Mouse (Mus musculus) CH12.LX (cell line): ENCODE results near the gene Sgip1. TPM values are rescaled to one million over a fixed set of nuclear protein-coding genes. Genes with fewer than 3 reads are reported as not detected.

Experiments used
- DNase-seq: peaks from one replicate; pipeline ENCODE4 v3.0.0-alpha.2; 2013; ENCODE audit errors: extremely low read depth
- H3K27ac ChIP-seq: 2 replicates; pipeline ENCODE4 v1.5.1; 2012; ENCODE audit warnings: low read depth, mild to moderate bottlenecking, control low read depth, moderate library complexity; ENCODE audit not compliant: insufficient read depth
- H3K27me3 ChIP-seq: replicated peaks from 2 replicates; pipeline ENCODE3; 2012; ENCODE audit warnings: inconsistent platforms
- H3K36me3 ChIP-seq, 2 experiments: replicated peaks in 1 of 2; 2 replicates each; pipeline versions ENCODE3 to v1.6.1; 2012; ENCODE audit warnings: inconsistent platforms in 1 of 2, low read length in 1 of 2, mild to moderate bottlenecking in 1 of 2, mixed read lengths in 1 of 2, moderate library complexity in 1 of 2; ENCODE audit not compliant: control insufficient read depth in 1 of 2, insufficient read depth in 1 of 2
- H3K4me1 ChIP-seq, 2 experiments: 2 replicates each; pipeline ENCODE4 v1.6.1; 2012; ENCODE audit warnings: inconsistent platforms in 1 of 2, moderate library complexity in 1 of 2; ENCODE audit not compliant: insufficient read depth in 2 of 2, control insufficient read depth in 1 of 2
- H3K4me2 ChIP-seq: 2 replicates; pipeline ENCODE4 v1.6.1; 2012; ENCODE audit warnings: low read depth, mild to moderate bottlenecking, control low read depth; ENCODE audit not compliant: poor library complexity, insufficient read depth, severe bottlenecking
- H3K4me3 ChIP-seq, 3 experiments: fragments of 150-350 bp in 1 of 3; sonication (generic) in 1 of 3; replicated peaks in 1 of 3; 2 replicates each; pipeline versions ENCODE3 to v1.5.1; 2011 to 2012; ENCODE audit warnings: low read depth in 2 of 3, low read length in 2 of 3, mild to moderate bottlenecking in 2 of 3, moderate library complexity in 2 of 3, control low read depth in 1 of 3, improper control_type of control experiment in 1 of 3, inconsistent platforms in 1 of 3, mixed read lengths in 1 of 3; ENCODE audit not compliant: poor library complexity in 1 of 3
- H3K79me2 ChIP-seq: replicated peaks from 2 replicates; pipeline ENCODE4 v1.6.1; 2012; ENCODE audit warnings: mild to moderate bottlenecking, moderate library complexity; ENCODE audit not compliant: control insufficient read depth, poor library complexity, insufficient read depth, severe bottlenecking; ENCODE audit errors: extremely low read depth
- H3K9ac ChIP-seq: 2 replicates; pipeline ENCODE4 v1.6.1; 2012; ENCODE audit warnings: low read depth, mild to moderate bottlenecking, control low read depth, moderate library complexity; ENCODE audit not compliant: insufficient read depth
- H3K9me3 ChIP-seq: replicated peaks from 2 replicates; pipeline ENCODE3; 2012; ENCODE audit warnings: low read length, inconsistent platforms, mixed read lengths
- BHLHE40 ChIP-seq: IDR thresholded peaks from 2 replicates; pipeline ENCODE4 v1.6.1; 2011; ENCODE audit warnings: mild to moderate bottlenecking, low read depth, low read length, improper control_type of control experiment
- CHD1 ChIP-seq: IDR thresholded peaks from 2 replicates; pipeline ENCODE4 v1.6.1; 2012; ENCODE audit warnings: low read depth, low read length, improper control_type of control experiment, inconsistent platforms
- CHD2 ChIP-seq: IDR thresholded peaks from 2 replicates; pipeline ENCODE4 v1.6.1; 2011; ENCODE audit warnings: low read length, improper control_type of control experiment
- CTCF ChIP-seq, 2 experiments: IDR thresholded peaks in 1 of 2; conservative IDR thresholded peaks in 1 of 2; 2 replicates each; pipeline ENCODE4 v1.5.1; 2011 to 2012; ENCODE audit warnings: low read depth in 2 of 2, low read length in 2 of 2, improper control_type of control experiment in 1 of 2, inconsistent platforms in 1 of 2, mild to moderate bottlenecking in 1 of 2, moderate library complexity in 1 of 2
- E2F4 ChIP-seq: IDR thresholded peaks from 2 replicates; pipeline ENCODE4 v1.6.1; 2011; ENCODE audit warnings: low read depth, low read length, improper control_type of control experiment; ENCODE audit not compliant: insufficient replicate concordance
- ELF1 ChIP-seq: IDR thresholded peaks from 2 replicates; pipeline ENCODE4 v1.6.1; 2014; ENCODE audit warnings: low read depth, mild to moderate bottlenecking, inconsistent platforms, low read length, improper control_type of control experiment
- EP300 ChIP-seq: IDR thresholded peaks from 2 replicates; pipeline ENCODE4 v1.6.1; 2011; ENCODE audit warnings: low read length, improper control_type of control experiment
- ETS1 ChIP-seq: conservative IDR thresholded peaks from 2 replicates; pipeline ENCODE4 v1.6.1; 2012; ENCODE audit warnings: low read depth, mild to moderate bottlenecking, inconsistent platforms, low read length, improper control_type of control experiment, moderate library complexity
- GABPA ChIP-seq: IDR thresholded peaks from 2 replicates; pipeline ENCODE4 v1.6.1; 2012; ENCODE audit warnings: low read depth, low read length, improper control_type of control experiment, inconsistent platforms; ENCODE audit not compliant: insufficient replicate concordance
- HCFC1 ChIP-seq: IDR thresholded peaks from 2 replicates; pipeline ENCODE4 v1.6.1; 2012; ENCODE audit warnings: low read depth, mild to moderate bottlenecking, inconsistent platforms, low read length, improper control_type of control experiment
- IRF4 ChIP-seq: IDR thresholded peaks from 2 replicates; pipeline ENCODE4 v1.6.1; 2014; ENCODE audit warnings: low read depth, mild to moderate bottlenecking, inconsistent platforms, low read length, improper control_type of control experiment
- JUND ChIP-seq: conservative IDR thresholded peaks from 2 replicates; pipeline ENCODE4 v1.6.1; 2011; ENCODE audit warnings: low read depth, low read length, improper control_type of control experiment
- KAT2A ChIP-seq: IDR thresholded peaks from 2 replicates; pipeline ENCODE4 v1.6.1; 2012; ENCODE audit warnings: low read length, improper control_type of control experiment, inconsistent platforms; ENCODE audit not compliant: insufficient replicate concordance
- MAFK ChIP-seq: IDR thresholded peaks from 2 replicates; pipeline ENCODE4 v1.6.1; 2011; ENCODE audit warnings: low read length, improper control_type of control experiment; ENCODE audit not compliant: insufficient replicate concordance
- MAX ChIP-seq: IDR thresholded peaks from 2 replicates; pipeline ENCODE4 v1.6.1; 2011; ENCODE audit warnings: low read length, improper control_type of control experiment
- MAZ ChIP-seq: IDR thresholded peaks from 2 replicates; pipeline ENCODE4 v1.6.1; 2012; ENCODE audit warnings: low read depth, mild to moderate bottlenecking, inconsistent platforms, low read length, improper control_type of control experiment, moderate library complexity
- MEF2A ChIP-seq: IDR thresholded peaks from 2 replicates; pipeline ENCODE4 v1.6.1; 2014; ENCODE audit warnings: low read depth, mild to moderate bottlenecking, inconsistent platforms, low read length, improper control_type of control experiment, borderline replicate concordance
- MXI1 ChIP-seq: IDR thresholded peaks from 2 replicates; pipeline ENCODE4 v1.6.1; 2011; ENCODE audit warnings: mild to moderate bottlenecking, low read depth, low read length, improper control_type of control experiment
- MYC ChIP-seq: IDR thresholded peaks from 2 replicates; pipeline ENCODE4 v1.6.1; 2011; ENCODE audit warnings: low read depth, mild to moderate bottlenecking, improper control_type of control experiment, low read length
- NELFE ChIP-seq: IDR thresholded peaks from 2 replicates; pipeline ENCODE4 v1.6.1; 2011; ENCODE audit warnings: low read depth, low read length, improper control_type of control experiment
- NRF1 ChIP-seq: IDR thresholded peaks from 2 replicates; pipeline ENCODE4 v1.6.1; 2014; ENCODE audit warnings: low read depth, mild to moderate bottlenecking, inconsistent platforms, low read length, improper control_type of control experiment, moderate library complexity
- PAX5 ChIP-seq: IDR thresholded peaks from 2 replicates; pipeline ENCODE4 v1.6.1; 2012; ENCODE audit warnings: low read length, inconsistent platforms, mixed read lengths
- POLR2A ChIP-seq: IDR thresholded peaks from 2 replicates; pipeline ENCODE4 v1.6.1; 2011; ENCODE audit warnings: low read depth, mild to moderate bottlenecking, improper control_type of control experiment, low read length
- POLR2AphosphoS2 ChIP-seq: IDR thresholded peaks from 2 replicates; pipeline ENCODE4 v1.6.1; 2011; ENCODE audit warnings: low read depth, low read length, improper control_type of control experiment
- RAD21 ChIP-seq: IDR thresholded peaks from 2 replicates; pipeline ENCODE4 v1.6.1; 2011; ENCODE audit warnings: low read depth, mild to moderate bottlenecking, low read length, improper control_type of control experiment, moderate library complexity
- RCOR1 ChIP-seq: conservative IDR thresholded peaks from 2 replicates; pipeline ENCODE4 v1.6.1; 2012; ENCODE audit warnings: low read depth, mild to moderate bottlenecking, inconsistent platforms, low read length, improper control_type of control experiment
- SIN3A ChIP-seq: IDR thresholded peaks from 2 replicates; pipeline ENCODE4 v1.6.1; 2012; ENCODE audit warnings: low read length, improper control_type of control experiment, inconsistent platforms
- SMC3 ChIP-seq: IDR thresholded peaks from 2 replicates; pipeline ENCODE4 v1.6.1; 2011; ENCODE audit warnings: low read depth, low read length, improper control_type of control experiment
- TBP ChIP-seq: conservative IDR thresholded peaks from 2 replicates; pipeline ENCODE4 v1.6.1; 2011; ENCODE audit warnings: low read depth, low read length, improper control_type of control experiment
- TCF12 ChIP-seq: IDR thresholded peaks from 2 replicates; pipeline ENCODE4 v1.6.1; 2014; ENCODE audit warnings: low read depth, mild to moderate bottlenecking, inconsistent platforms, low read length, improper control_type of control experiment
- UBTF ChIP-seq: IDR thresholded peaks from 2 replicates; pipeline ENCODE4 v1.6.1; 2012; ENCODE audit warnings: low read depth, mild to moderate bottlenecking, inconsistent platforms, low read length, improper control_type of control experiment, moderate library complexity
- USF1 ChIP-seq: IDR thresholded peaks from 2 replicates; pipeline ENCODE4 v1.6.1; 2014; ENCODE audit warnings: low read depth, mild to moderate bottlenecking, inconsistent platforms, low read length, improper control_type of control experiment
- USF2 ChIP-seq: conservative IDR thresholded peaks from 2 replicates; pipeline ENCODE4 v1.6.1; 2011; ENCODE audit warnings: low read depth, low read length, improper control_type of control experiment
- ZC3H11A ChIP-seq: IDR thresholded peaks from 2 replicates; pipeline ENCODE4 v1.6.1; 2012; ENCODE audit warnings: low read depth, mild to moderate bottlenecking, inconsistent platforms, low read length, improper control_type of control experiment
- ZKSCAN1 ChIP-seq: IDR thresholded peaks from 2 replicates; pipeline ENCODE4 v1.6.1; 2012; ENCODE audit warnings: low read depth, inconsistent platforms, low read length, improper control_type of control experiment, borderline replicate concordance
- ZNF384 ChIP-seq: IDR thresholded peaks from 2 replicates; pipeline ENCODE4 v1.6.1; 2012; ENCODE audit warnings: low read depth, low read length, improper control_type of control experiment, inconsistent platforms
- dilution Hi-C: fragments of 300-500 bp; cut with MboI; formaldehyde crosslinking; loops from 2 replicates; pipeline ENCODE4 v1.14.3; 2020; ENCODE audit warnings: low sequenced_read_pairs; ENCODE audit not compliant: extremely low pct_unique_long_range_greater_than_20kb, extremely low pct_ligation_motif_present
- in situ Hi-C: fragments of 300-500 bp; cut with MboI; formaldehyde crosslinking; loops from 3 replicates; pipeline ENCODE4 v1.14.3; 2019; ENCODE audit warnings: low sequenced_read_pairs, low pct_ligation_motif_present, low pct_unique_long_range_greater_than_20kb, mixed read lengths
- polyA plus RNA-seq: library from polyadenylated mRNA; unstranded; fragments of >175 nt; gene quantifications from 2 replicates; pipeline ENCODE4 v1.2.1, GENCODE M21; 2012; ENCODE audit warnings: low read depth; ENCODE audit not compliant: insufficient read length
- total RNA-seq, 2 experiments: library from RNA; depleted of rRNA; stranded (reverse); fragments of 300-350 nt in 1 of 2; fragments of >200 nt in 1 of 2; gene quantifications; 2 replicates each; pipeline ENCODE4 v1.2.3; 2012 to 2014

Sgip1 gene
- total and polyA plus RNA-seq, 3 experiments = 0.07 to 0.39 (median 0.21) TPM

- peak overlapping the region; percentile 72 to 87 (median 81) for H3K4me3 ChIP-seq
- dilution Hi-C loops (no loop called here), in situ Hi-C loops (loop anchor here (10.0 kb wide), 1 partner anchor 95 kb away; no protein-coding TSS in a partner anchor)
- peaks cover 0 to 2% of the 10 kb centered on the region in 2 experiments for H3K36me3 ChIP-seq
- H3K9me3 ChIP-seq = no peaks in the 10 kb centered on the region
- H3K79me2 ChIP-seq = peaks cover 43% of the 10 kb centered on the region
- peak; percentile 98 for DNase-seq
- peak overlapping the region; percentile 48 for H3K4me2 ChIP-seq
- H3K4me1 ChIP-seq = peaks cover 8 to 43% of the 10 kb centered on the region in 2 experiments
- peak overlapping the region; percentile 93 for H3K27ac ChIP-seq
- H3K9ac ChIP-seq = peak overlapping the region; percentile 99
- H3K27me3 ChIP-seq = no peaks in the 10 kb centered on the region
- TF ChIP-seq MXI1 (no peak; the same call in none of the 2 replicates), MEF2A (peak; percentile 26; the same call in 1 of the 2 replicates), SIN3A (peak; percentile 45), TCF12 (peak; percentile 37; the same call in 1 of the 2 replicates), TBP (peak; percentile 95), ZNF384 (no peak), POLR2AphosphoS2 (peak; percentile 68; the same call in 1 of the 2 replicates), MAFK (no peak), POLR2A (peak; percentile 80), USF1 (no peak), ZC3H11A (no peak), ELF1 (peak; percentile 51; the same call in 1 of the 2 replicates), CHD1 (peak; percentile 12; the same call in 1 of the 2 replicates), IRF4 (peak; percentile 56), GABPA (no peak), USF2 (no peak), CHD2 (peak; percentile 10; the same call in 1 of the 2 replicates), EP300 (peak; percentile 72), NRF1 (no peak), HCFC1 (peak; percentile 69), JUND (peak; percentile 47; the same call in 1 of the 2 replicates), ETS1 (peak; percentile 50; the same call in 1 of the 2 replicates), MAX (no peak; the same call in none of the 2 replicates), UBTF (no peak), ZKSCAN1 (no peak), KAT2A (0 out of 2 replicates have a peak, but pooled peaks have one; percentile 37), PAX5 (no peak), RCOR1 (0 out of 2 replicates have a peak, but pooled peaks have one; percentile 59), MAZ (0 out of 2 replicates have a peak, but pooled peaks have one; percentile 25), SMC3 (peak; percentile 66), CTCF (conservative IDR thresholded peaks at IDR 0.05 in 1 of 2, IDR thresholded peaks at IDR 0.05 in 1 of 2; ENCODE audit: low read depth in 2 of 2, low read length in 2 of 2) (peak; percentile 55 to 71), E2F4 (0 out of 2 replicates have a peak, but pooled peaks have one; percentile 12), MYC (peak; percentile 9; the same call in 1 of the 2 replicates), NELFE (peak; percentile 73), BHLHE40 (peak; percentile 9; the same call in 1 of the 2 replicates), RAD21 (peak; percentile 34)
These were observed 118.4 kb downstream of the Sgip1 start for GRCm38 (mm10) chr4:102859259-102860194.
